Mouse (Mus musculus): ENCODE data around the gene Nup107.
"Not testable (repeated sequence)": the region's sequence is repeated elsewhere in the genome, so short reads cannot be mapped to it uniquely, and the experiment has no call there.

Gene Nup107

DNA sequence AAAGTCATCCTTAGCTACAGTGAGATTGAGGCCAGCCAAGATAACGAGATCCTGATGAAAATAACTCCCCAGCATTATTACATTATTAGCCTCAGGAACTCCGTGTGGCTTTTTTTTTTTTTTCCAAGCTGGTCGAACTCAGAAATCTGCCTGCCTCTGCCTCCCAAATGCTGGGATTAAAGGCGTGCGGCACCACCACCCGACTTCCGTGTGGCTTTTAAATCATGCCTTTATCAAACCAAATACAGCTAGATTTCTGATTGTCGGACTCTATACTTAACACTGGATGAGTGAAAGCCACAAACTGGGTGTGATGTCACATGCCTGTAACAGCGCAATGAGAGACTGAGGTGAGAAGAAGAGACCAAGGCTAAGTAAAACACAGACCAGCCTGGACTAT lies 79.6 kb downstream of the Nup107 start:
- no peak for DNase-seq

DNA sequence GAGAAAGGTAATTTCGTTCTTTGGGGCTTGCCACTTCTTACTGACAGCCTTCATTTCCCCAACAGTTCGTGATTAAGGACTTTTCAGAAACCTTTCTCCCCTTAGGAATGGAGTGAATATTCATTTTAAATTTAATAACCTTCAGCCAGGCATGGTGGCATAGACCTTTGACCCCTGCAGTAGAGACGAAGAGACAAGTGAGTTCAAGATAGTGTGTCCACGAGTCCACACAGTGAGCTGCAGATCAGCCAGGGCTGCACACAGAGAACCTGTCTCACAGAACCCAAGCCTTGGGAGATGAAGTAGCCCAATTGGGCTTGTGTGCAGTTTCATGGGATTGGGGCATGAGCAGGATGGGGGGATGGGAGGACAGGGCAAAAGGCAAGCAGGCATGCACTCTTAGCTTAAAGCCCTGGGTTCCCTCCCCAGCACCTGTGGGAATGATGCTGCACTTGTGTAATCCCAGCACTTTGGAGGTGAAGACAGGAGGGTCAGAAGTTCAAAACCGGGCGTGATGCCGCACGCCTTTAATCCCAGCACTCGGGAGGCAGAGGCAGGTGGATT lies 80.2 kb downstream of the Nup107 start:
- DNase-seq: no peak

DNA sequence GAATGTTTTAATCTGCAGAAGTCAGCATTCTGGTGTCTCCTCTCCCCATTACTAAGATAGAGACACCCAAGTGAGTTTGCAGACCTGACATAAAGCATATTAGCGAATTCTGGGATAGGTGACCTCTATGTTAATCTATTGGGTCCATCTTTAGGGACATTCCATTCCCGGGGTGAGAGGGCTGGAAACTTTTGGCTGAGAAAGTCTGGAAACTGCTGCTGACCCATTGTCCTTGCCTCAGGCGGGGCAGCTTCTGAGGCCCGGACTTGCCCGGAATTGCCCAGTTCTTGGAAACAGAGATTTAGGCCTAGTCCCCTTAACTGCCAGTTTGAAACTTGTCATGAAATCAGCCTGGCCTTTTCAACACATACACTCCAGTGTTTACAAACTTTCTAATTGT lies 81.1 kb downstream of the Nup107 start:
- DNase-seq: no peak

DNA sequence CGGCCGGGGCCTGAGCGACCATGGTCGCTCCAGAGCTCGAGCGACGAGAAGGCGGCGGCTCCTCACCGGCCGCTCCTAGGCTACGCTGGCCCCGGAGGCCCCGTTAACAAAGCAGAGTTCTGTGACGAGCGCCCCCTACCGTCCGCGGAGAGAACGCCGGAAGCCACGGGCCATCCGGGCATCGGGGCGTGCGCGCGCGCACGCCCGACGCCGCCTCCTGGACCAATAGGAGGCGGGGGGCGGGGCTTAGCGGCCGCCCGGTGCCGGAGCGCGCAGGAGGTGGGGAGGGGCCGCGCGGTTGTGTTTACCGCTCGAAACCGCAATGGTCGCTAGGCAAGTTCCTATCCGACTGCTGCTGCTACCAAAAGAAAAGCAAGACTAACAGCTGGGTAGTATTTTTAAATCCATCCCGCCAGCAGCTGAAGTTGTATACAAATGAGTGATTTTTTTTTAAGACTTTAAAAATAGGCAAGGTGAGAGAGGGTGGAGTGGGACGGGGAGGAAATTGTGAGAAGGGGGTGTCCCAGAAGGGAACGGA lies 81.8 kb downstream of the Nup107 start, which contains the start of gene Mdm2:
TSS of gene Mdm2 (minus strand) at position 155 of the 538 bp plus-strand sequence.
- DNase-seq: peak; percentile 94

DNA sequence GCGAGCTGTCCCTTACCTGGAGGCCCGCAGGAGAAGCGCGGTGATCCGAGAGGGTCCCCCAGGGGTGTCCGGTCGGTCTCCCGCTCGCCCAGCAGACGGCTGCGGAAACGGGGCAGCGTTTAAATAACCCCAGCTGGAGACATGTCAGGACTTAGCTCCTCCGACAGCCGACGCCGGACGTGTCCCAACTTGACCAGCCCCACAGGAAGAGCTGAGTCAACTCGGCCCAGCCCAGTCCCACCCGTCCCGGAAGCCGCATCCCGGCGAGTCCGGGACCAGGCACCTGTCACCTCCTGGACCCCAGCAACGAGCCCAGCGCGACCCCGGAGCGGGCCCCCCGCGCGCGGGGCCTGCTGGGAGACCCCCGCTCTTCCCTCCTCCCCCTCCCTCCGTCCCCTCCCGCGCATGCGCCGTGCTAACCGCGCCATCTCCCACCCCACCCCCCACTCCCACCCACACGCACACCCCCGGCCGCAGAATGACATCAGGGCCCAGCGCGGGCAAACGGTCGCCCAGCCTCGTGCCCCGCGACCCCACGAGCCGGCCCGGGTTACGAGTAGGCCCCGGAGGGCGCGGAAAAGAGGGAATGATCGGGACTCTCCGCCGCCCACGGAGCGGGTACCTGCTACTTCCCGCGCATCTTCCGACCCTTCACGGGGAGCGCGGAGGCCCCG lies 82.4 kb downstream of the Nup107 start:
- peak; percentile 62 for DNase-seq

DNA sequence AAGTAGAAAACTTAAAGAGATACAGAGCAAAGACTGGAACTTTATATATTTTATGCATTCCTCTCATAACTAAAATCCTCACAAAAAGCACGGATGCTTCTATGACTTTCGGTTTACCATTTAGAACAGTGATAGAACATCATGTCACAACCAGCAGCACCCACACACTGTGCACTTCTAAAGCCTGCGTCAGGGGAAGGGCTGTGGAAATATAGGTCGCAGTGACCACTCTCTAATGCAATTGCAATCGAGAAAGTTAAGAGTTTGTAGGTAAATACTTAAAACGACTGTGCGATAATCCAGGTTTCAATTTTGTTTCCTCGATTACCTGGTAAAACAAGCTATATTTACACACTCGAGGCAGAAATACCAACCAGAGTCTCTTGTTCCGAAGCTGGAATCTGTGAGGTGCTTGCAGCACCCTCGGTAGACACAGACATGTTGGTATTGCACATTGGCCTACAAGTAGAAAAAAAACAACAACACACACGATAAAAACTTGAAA lies 83.1 kb downstream of the Nup107 start:
- DNase-seq: no peak

DNA sequence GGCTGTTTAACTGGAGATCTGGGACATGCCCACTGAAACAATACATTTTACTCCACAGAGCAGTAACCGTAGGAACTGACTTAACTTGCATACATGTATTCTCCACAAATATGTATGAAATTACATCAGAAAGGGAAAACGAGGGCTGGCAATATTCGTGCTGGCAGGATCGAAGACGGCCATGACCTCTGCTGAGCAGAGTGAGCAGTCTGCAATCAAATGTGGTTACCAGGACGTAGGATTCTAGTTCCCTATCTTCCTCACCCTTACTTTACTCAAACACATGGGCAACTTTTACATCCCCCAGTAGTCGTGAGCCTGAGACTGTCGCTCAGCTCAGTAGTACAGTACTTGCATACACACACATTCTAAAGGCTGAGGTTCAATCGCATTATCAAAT lies 83.6 kb downstream of the Nup107 start:
- no peak for DNase-seq

DNA sequence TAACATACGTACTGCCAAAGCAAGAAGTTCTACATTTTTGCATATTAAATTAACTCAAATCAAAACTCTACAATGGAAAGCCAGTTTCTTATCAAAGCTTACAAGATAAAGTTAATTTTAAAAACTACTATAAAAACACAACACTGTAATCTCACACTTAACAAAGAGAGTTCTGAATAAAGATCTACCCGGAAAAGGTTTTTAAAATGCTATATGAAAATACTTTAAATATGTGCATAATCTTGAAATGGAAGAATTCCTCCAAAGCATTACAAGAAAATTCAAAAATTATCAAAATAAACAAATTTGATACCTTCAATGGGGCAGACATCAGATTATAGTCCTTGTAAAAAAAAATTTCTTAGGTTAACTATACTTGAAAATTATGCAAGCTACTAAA lies 84.1 kb downstream of the Nup107 start:
- DNase-seq: no peak

DNA sequence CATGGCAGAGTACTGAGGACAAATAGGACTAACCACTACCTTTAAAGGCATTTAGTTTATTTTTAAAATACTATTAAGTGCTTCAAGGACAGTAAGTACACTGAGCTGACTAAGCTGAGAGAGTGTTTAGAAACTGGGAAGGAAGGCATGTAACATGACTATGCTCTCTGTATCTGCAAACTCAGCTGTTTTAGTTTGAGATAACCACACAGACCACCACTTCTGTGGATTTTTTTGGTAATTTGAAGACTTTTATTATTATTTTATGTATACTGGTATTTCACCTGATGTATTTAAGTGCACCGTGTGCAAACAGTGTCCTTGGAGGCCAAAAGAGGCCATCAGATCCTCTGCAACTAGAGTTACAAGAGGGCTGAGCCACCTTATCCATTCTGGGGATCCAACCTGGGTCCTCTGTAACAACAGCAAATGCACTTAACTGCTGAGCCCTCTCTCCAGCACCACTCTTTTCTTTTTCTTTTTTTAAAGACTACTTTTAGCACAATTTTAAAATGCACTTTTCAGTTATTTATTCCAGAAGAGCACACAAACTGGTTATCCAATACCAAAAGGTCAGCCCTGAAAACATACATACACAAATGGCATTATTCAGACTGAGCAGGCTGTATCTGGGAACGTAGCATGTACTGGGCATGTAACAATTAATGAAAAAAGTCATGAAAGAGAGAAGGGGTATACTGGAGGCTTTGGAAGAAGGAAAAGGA lies 85.2 kb downstream of the Nup107 start:
- DNase-seq: no peak

DNA sequence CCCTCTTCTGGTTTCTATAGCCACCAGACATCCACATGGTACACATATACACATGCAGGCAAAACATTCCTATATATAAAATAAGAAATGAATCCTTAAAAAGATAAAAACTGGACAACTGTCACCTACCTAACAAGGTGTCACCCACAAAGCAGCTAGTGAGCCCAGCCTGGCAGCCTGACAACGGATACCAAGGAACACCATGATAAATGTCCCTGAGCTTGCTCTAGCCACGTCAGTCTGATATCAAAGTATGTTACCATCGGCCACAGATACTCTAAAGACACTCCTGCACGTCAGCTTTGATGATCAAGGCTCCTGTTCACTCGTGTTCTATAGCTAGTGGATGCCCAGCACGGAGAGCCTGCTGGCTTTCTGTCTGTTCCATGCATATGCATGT lies 86.1 kb downstream of the Nup107 start:
- no peak for DNase-seq

DNA sequence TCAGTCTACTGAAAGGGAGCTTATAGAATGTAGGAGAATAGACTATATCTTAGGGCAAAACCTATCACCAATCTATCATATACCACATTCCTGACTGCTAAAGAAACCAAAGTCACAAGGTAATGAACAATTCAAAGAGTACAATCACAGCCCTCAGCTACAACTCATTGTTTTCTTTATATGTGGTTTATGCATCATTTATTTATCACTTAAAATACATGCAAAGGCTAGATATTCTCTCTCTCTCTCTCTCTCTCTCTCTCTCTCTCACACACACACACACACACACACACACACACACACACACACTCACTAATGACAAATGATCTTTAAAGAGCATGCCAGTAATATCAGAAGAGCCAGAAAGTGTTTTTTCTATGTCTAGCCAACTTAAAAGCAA lies 86.7 kb downstream of the Nup107 start:
- DNase-seq: no peak

DNA sequence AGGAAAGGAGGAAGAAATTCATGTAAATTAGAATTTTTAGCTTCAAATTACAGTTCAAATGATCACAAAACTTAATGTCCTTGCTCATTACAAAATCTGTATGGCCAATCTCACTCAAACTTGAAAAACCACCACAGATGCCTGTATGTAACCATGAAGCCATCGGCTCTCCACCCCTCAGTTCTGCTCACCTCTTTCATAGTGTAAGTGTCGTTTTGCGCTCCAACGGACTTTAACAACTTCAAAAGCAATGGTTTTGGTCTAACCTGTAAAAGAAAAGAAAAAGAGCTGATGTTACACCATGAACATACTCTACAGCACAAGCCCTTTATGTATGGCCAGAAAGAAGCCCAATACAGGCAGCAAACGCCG lies 87.6 kb downstream of the Nup107 start:
- DNase-seq: no peak

DNA sequence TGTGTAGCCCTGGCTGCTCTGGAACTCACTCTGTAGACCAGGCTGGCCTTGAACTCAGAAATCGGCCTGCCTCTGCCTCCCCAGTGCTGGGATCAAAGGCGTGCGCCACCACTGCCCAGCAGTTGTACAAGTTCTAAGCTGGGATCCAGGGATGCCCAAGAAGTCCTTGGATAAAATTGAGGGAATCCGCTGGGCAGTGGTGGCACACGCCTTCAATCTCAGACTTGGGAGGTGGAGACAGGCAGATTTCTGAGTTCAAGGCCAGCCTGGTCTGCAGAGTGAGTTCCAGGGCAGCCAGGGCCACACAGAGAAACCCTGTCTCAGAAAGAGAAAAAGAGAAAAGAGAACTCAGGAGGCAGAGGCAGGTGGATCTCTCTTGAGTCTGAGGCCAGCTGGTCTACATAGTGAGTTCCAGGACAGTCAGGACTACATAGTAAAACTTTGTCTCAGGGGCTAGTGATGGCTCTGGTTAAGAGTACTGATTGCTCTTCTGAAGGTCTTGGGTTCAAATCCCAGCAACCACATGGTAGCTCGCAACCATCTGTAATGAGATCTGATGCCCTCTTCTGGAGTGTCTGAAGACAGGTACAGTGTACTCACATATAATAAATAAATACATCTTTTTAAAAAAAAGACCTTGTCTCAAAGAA lies 88.1 kb downstream of the Nup107 start:
- DNase-seq: not testable (repeated sequence)

DNA sequence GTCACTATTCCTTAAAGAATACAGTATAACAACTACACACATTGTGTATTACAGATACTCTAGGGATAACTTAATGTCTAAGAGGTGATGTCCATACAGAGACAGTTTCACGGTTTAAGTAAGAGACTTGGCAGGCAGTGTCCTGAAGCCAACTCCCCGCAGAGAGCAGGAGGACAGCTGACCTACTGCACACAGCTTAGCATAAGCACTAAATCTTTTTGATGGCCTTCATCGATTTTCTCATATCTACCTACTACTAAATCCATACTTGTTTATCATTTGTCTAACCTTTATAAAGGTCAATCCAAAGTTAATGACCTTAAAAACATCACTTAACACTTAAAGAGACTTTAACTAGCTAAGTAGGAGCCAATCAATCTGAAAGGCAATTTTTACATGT lies 89.0 kb downstream of the Nup107 start:
- no peak for DNase-seq

DNA sequence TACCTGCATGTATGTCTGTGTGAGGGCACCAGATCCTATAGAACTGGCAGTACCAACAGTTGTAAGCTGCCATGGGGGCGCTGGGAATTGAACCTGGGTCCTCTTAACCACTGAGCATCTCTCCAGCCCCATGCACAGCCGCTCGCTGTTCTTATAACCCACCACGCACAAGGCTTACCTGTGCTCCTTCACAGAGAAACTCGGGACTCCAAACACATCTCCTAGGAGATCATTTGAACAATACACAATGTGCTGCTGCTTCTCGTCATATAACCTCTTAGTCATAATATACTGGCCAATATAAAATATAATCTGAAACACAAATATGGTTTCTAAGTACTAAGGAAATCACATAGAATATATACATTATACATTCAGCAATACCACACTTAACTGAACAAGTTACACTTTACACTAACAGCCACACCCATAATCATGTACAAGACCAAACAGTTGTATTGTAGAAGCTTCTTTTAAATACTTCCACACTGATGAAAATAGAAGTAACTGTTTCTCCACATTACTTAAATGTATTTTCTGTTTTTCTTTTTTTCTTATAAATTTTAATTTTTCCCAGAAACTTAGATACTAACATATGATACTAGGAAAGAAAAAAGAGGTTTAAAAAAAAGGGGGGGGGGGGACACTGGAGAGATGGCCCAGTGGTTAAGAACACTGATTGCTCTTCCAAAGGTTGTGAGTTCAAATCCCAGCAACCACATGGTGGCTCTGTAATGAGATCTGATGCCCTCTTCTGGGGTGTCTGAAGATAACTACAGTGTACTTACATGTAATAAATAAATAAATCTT lies 90.3 kb downstream of the Nup107 start:
- DNase-seq: no peak

DNA sequence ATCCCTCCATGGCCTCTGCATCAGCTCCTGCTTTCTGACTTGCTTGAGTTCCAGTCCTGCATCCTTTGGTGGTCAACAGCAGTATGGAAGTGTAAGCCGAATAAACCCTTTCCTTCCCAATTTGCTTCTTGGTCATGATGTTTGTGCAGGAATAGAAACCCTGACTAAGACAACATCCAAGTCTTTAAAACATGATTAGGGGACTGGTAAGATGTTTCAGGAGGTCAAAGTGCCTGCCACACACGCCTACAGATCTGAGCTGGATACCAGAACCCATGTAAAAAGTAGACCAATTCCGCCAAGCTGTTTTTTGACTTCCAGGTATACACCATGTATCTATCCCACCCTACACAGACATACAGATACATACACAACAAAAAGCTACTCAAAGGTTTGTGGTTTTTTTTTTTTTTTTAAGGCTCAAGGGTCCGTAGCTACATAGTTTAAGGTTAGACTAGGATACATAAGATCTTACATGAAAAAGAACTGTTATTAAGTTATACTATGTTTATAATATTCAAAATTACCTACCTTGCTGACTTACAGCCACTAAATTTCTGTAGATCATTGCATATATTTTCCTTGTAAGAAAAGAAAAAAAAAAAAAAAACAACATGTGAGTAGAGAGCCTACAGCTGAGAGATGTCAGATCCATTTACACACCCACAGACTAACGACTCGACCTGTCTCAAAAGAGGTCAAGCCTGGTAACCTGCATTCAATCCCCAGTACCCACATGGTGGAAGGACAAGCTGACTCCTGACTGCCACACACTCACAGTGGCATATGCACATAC lies 91.3 kb downstream of the Nup107 start:
- DNase-seq: no peak
